Mouse (Mus musculus): ENCODE measurements around the gene Itm2c. TPM values are rescaled to one million over a fixed set of nuclear protein-coding genes. Genes with fewer than 3 reads are reported as not detected.

The Itm2c gene
- polyA plus RNA-seq, 1 experiment: 232 TPM

DNA sequence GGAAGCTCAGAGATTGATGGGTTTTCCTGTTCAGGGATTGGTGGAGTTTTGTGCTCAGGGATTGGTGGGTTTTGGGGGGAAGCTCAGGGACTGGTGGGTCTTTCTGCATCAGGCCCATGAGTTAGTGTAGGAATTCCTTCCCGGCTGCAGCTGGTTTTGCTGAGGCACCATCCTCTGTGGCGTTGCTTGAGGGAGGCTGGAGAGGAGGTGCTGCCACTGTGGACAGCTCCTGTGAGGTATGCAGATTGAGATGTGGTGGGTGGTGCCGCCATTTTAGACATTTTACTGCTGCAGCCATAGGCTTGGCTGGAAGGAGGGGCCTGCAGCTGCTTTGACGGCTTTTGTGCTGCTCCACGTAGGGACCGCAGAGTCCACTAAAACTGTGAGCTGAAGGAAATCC is 35.3 kb downstream of the Itm2c start:
- TF ChIP-seq CTCF (IDR thresholded peaks at IDR 0.05; ENCODE audit: borderline replicate concordance, control insufficient read depth, extremely low read depth, insufficient read depth, low read length, poor library complexity): no peak
- Histone ChIP-seq H3K27me3 (ENCODE audit: control insufficient read depth, insufficient read depth, low read length) (no peaks in the 10 kb centered on the region), H3K4me1 (replicated peaks; ENCODE audit: control insufficient read depth, insufficient read depth, low read length) (peaks cover 20% of the 10 kb centered on the region), H3K4me3 (ENCODE audit: control insufficient read depth, insufficient read depth, low read length) (no peak overlapping the region), H3K27ac (ENCODE audit: control insufficient read depth, insufficient read depth, low read length) (peak overlapping the region; percentile 80; the same call in 1 of the 2 replicates), H3K36me3 (ENCODE audit: control insufficient read depth, insufficient read depth, low read length) (no peaks in the 10 kb centered on the region)
- no peak for DNase-seq
- WGBS: 98% methylated on average over 6 of the region's 6 CpGs

DNA sequence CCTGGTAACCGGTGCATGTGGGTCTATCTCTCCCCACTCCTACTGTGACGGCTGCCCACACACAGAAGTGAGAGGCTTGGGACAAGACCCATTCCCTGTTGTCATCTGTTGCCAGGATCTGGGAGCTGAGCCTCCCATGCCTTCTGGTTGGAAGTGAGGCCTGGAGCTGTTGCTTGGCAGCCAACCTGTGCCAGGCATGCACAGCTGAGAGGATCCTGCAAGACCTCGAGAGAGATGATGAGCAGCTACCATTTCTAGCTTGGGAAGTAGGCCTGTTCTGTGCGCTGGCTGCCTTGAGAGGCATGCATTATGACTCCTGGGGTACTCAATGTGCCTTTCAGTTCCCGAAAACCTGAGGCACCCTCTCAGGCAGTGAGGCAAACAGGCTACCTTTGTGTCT is 37.1 kb downstream of the Itm2c start:
- DNase-seq: no peak
- Histone ChIP-seq H3K27me3 (ENCODE audit: control insufficient read depth, insufficient read depth, low read length) (no peaks in the 10 kb centered on the region), H3K27ac (ENCODE audit: control insufficient read depth, insufficient read depth, low read length) (no peak overlapping the region), H3K4me1 (replicated peaks; ENCODE audit: control insufficient read depth, insufficient read depth, low read length) (peaks cover 20% of the 10 kb centered on the region), H3K36me3 (ENCODE audit: control insufficient read depth, insufficient read depth, low read length) (no peaks in the 10 kb centered on the region), H3K4me3 (ENCODE audit: control insufficient read depth, insufficient read depth, low read length) (no peak overlapping the region)
- no peak for TF ChIP-seq POLR2A (IDR thresholded peaks at IDR 0.05; ENCODE audit: control insufficient read depth, extremely low read depth, insufficient read depth, low read length, poor library complexity)
- 94% methylated on average over 5 of the region's 5 CpGs for WGBS

DNA sequence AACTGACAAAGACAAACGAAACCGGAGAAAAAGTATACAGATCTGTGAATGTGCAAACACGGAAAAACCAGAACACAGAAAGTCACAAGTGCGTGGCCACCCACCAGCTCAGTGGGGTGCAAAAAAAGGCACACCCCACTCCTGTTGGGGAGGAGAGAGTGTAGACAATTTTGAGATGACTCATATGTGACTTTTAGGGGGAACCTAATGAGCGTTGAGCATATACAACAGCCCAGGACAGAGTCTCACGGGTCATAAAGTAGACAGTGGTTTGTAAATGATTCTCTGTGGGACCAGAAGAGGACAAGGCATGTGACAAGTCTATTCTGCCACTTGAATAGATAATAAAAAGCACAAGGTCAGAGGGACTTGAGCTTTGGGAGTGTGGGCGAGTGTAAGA is 39.1 kb downstream of the Itm2c start:
- no peaks in the 10 kb centered on the region for H3K36me3 ChIP-seq (ENCODE audit: control insufficient read depth, insufficient read depth, low read length)
- TF ChIP-seq CTCF (IDR thresholded peaks at IDR 0.05; ENCODE audit: borderline replicate concordance, control insufficient read depth, extremely low read depth, insufficient read depth, low read length, poor library complexity) (no peak), POLR2A (IDR thresholded peaks at IDR 0.05; ENCODE audit: control insufficient read depth, extremely low read depth, insufficient read depth, low read length, poor library complexity) (no peak)
- H3K4me3 ChIP-seq (ENCODE audit: control insufficient read depth, insufficient read depth, low read length): no peak overlapping the region
- DNase-seq: no peak
- H3K4me1 ChIP-seq (replicated peaks; ENCODE audit: control insufficient read depth, insufficient read depth, low read length): peaks cover 24% of the 10 kb centered on the region
- H3K27me3 ChIP-seq (ENCODE audit: control insufficient read depth, insufficient read depth, low read length): no peaks in the 10 kb centered on the region
- 39% methylated on average over 7 of the region's 7 CpGs for WGBS
- H3K27ac ChIP-seq (ENCODE audit: control insufficient read depth, insufficient read depth, low read length): no peak overlapping the region

DNA sequence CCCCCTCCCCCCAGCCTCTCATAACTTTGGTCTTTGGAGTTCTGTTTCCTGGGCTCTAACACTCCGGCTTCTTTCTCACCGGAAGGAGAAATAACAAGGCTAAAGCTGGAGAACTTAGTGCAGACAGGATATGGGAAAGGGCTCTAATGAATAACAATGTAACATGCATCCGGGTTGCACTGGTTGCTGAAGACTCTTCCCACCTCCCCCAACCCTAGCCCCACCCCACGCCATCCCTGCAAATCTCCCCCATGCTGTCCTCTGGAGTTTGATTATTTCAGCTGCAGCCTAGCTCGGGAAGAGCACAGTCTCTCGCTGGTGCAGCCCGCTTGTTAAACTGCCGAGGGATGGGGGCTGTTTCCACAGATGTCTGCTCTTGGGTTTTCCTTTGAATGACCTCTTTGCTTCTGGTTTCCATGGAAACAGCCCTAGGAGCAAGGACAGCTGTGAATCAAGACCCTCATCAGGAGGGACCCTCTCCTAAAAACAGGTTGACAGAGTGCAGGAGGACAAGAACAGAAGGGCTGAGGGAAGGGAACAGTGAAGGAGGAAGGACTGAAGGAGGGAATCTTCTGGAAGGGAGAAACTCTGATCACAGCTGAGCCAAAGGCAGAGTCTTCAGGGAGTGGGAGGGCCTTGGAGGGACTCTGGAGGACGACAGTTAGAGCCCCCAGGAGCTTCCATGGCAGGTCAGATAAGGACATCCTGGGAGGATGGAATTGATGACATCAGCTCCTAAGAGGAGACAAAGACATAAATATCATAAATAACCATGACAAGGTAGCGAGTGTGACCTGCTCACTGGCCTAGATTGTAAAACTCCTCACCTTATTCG is 39.8 kb downstream of the Itm2c start:
- no peak for DNase-seq
- TF ChIP-seq POLR2A (IDR thresholded peaks at IDR 0.05; ENCODE audit: control insufficient read depth, extremely low read depth, insufficient read depth, low read length, poor library complexity): no peak
- TF ChIP-seq CTCF (IDR thresholded peaks at IDR 0.05; ENCODE audit: borderline replicate concordance, control insufficient read depth, extremely low read depth, insufficient read depth, low read length, poor library complexity): no peak
- H3K4me1 ChIP-seq (replicated peaks; ENCODE audit: control insufficient read depth, insufficient read depth, low read length): peaks cover 20% of the 10 kb centered on the region
- H3K4me3 ChIP-seq (ENCODE audit: control insufficient read depth, insufficient read depth, low read length): no peak overlapping the region
- H3K27me3 ChIP-seq (ENCODE audit: control insufficient read depth, insufficient read depth, low read length): no peaks in the 10 kb centered on the region
- H3K27ac ChIP-seq (ENCODE audit: control insufficient read depth, insufficient read depth, low read length): no peak overlapping the region
- no peaks in the 10 kb centered on the region for H3K36me3 ChIP-seq (ENCODE audit: control insufficient read depth, insufficient read depth, low read length)
- 37% methylated on average over 11 of the region's 11 CpGs for WGBS

DNA sequence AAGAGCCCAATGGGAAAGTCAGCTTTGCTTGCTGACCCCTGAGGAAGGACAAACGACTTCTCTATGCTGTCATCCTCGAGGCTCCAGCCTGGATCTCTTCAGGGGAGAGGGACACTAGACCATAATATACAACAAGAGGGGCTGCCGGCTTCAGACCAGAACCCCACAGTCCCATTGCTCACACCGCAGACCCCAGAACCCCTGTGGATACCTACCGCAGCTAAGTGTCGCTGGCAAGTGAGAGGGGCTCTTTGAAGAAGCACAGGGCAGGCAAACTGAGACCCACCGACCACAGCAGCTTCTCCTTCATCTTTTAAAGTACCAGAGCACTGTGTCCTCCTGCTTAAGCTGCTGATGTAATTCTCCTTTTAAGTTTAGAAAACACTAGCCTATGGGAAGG is 40.5 kb downstream of the Itm2c start:
- Histone ChIP-seq H3K36me3 (ENCODE audit: control insufficient read depth, insufficient read depth, low read length) (no peaks in the 10 kb centered on the region), H3K4me3 (ENCODE audit: control insufficient read depth, insufficient read depth, low read length) (no peak overlapping the region), H3K4me1 (replicated peaks; ENCODE audit: control insufficient read depth, insufficient read depth, low read length) (peaks cover 13% of the 10 kb centered on the region), H3K27me3 (ENCODE audit: control insufficient read depth, insufficient read depth, low read length) (no peaks in the 10 kb centered on the region), H3K27ac (ENCODE audit: control insufficient read depth, insufficient read depth, low read length) (no peak overlapping the region)
- TF ChIP-seq POLR2A (IDR thresholded peaks at IDR 0.05; ENCODE audit: control insufficient read depth, extremely low read depth, insufficient read depth, low read length, poor library complexity) (no peak), CTCF (IDR thresholded peaks at IDR 0.05; ENCODE audit: borderline replicate concordance, control insufficient read depth, extremely low read depth, insufficient read depth, low read length, poor library complexity) (no peak)
- WGBS: 32% methylated on average over 7 of the region's 7 CpGs
- no peak for DNase-seq

DNA sequence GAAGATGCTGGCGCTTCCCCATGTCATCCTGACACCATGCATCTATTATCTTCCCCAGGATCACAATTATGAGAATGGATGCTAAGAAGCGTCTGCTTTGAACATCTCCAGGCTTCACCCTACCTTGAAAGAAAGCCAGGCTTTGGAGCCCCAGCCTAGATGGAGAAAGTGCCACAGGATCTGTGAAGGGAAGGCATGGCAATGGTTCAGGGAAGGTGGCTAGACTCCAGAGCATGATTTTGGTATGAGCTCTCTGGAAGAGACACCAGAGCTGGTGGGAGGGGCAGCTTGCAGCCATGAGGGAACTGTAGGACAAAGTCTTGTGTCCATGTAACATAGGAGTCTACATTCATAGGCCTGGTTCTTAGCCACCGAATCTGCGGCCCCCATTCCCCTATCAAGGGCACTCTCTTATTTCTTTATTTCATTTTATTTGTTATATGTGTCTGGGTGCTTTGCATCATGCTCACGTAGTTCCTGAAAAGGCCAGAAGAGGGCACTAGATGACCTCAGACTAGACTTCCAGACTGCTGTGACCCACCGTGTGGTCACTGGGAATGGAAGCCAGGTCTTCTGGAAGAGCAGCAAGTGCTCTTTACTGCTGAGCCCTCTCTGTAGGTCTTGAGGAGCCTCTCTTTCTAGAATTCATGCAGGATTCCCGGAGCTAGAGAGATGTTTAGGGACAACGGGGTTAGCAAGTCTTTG is 41.2 kb downstream of the Itm2c start:
- H3K27me3 ChIP-seq (ENCODE audit: control insufficient read depth, insufficient read depth, low read length): no peaks in the 10 kb centered on the region
- peak; percentile 72 for DNase-seq
- no peaks in the 10 kb centered on the region for H3K36me3 ChIP-seq (ENCODE audit: control insufficient read depth, insufficient read depth, low read length)
- no peak overlapping the region for H3K4me3 ChIP-seq (ENCODE audit: control insufficient read depth, insufficient read depth, low read length)
- H3K27ac ChIP-seq (ENCODE audit: control insufficient read depth, insufficient read depth, low read length): no peak overlapping the region
- no peak for TF ChIP-seq POLR2A (IDR thresholded peaks at IDR 0.05; ENCODE audit: control insufficient read depth, extremely low read depth, insufficient read depth, low read length, poor library complexity)
- peak; percentile 56; the same call in 1 of the 2 replicates for TF ChIP-seq CTCF (IDR thresholded peaks at IDR 0.05; ENCODE audit: borderline replicate concordance, control insufficient read depth, extremely low read depth, insufficient read depth, low read length, poor library complexity)
- H3K4me1 ChIP-seq (replicated peaks; ENCODE audit: control insufficient read depth, insufficient read depth, low read length): peaks cover 12% of the 10 kb centered on the region
- WGBS: 44% methylated on average over 8 of the region's 8 CpGs

Data from thymus, adult 2 months (tissue).